Mouse (Mus musculus): ENCODE results near the gene Cisd3.
A peak's percentile ranks its signal among the peaks of the same experiment; 100 is the strongest.

- peak; percentile 4; the same call in 1 of the 2 replicates for TF ChIP-seq POLR2A (IDR thresholded peaks at IDR 0.05; ENCODE audit: low read depth, low read length)
- no peak for TF ChIP-seq CTCF (IDR thresholded peaks at IDR 0.05; ENCODE audit: borderline replicate concordance, insufficient read depth, low read length)
Observed at GRCm38 (mm10) chr11:97650341-97650740, 35.3 kb upstream of the Cisd3 start.
